Comparison of ENCODE assay signal across 16 mouse cellular contexts in the genomic region with DNA sequence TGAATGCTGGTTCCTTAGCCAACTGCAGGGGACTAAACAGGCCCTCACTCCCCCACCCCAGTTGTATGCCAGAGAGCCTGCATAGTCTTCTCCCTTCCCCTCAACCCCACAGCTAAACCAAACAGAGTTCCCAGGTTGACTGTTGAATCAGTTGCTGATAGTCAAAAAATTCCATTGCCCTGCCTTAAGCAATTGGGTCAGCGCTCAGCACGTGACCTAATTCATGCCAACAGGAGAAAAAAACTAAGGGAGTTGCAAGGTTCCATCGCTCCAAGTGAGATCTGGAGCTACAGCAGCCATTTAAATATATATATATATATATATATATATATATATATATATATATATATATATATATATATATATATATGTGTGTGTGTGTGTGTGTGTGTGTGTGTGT.
"Had no signal": no experiment of that assay in that cellular context is flagged by ENCODE, and none has a peak within 500 bp of the region (broad histone marks: within the 10 kb centered on the region; RNA-seq: fewer than 3 reads in every experiment).

No protein-coding gene starts in this region.

- H3K4me3 ChIP-seq: left cerebral cortex, adult 2 months; limb, embryonic 10.5 days; liver, embryonic 15.5 days; midbrain, embryonic 13.5 days; myocyte; neural tube, embryonic 15.5 days; stomach, embryonic 15.5 days had no signal

- H3K36me3 ChIP-seq: limb, embryonic 10.5 days; liver, embryonic 15.5 days; midbrain, embryonic 13.5 days; neural tube, embryonic 15.5 days; stomach, embryonic 15.5 days had no signal

- H3K9ac ChIP-seq: liver, embryonic 15.5 days; midbrain, embryonic 13.5 days; neural tube, embryonic 15.5 days; stomach, embryonic 15.5 days had no signal

- H3K9me3 ChIP-seq: limb, embryonic 10.5 days; liver, embryonic 15.5 days; midbrain, embryonic 13.5 days; neural tube, embryonic 15.5 days; stomach, embryonic 15.5 days had no signal

- H3K4me2 ChIP-seq: liver, embryonic 11.5 days; liver, embryonic 15.5 days; midbrain, embryonic 13.5 days; neural tube, embryonic 15.5 days; stomach, embryonic 15.5 days had no signal

- H3K4me1 ChIP-seq: liver, embryonic 15.5 days; midbrain, embryonic 13.5 days; stomach, embryonic 15.5 days had no signal

- H3K27me3 ChIP-seq: liver, embryonic 15.5 days; midbrain, embryonic 13.5 days; neural tube, embryonic 15.5 days; stomach, embryonic 15.5 days had no signal

- DNase-seq: kidney, adult 8-10 months; kidney, postnatal 25 days; lung, adult 2 months; lung, postnatal 14 days; right cerebral cortex, postnatal 4 days; spleen, adult 18-20 months; thymus, postnatal 36 days had no signal

- H3K27ac ChIP-seq: left cerebral cortex, adult 2 months; limb, embryonic 10.5 days; liver, embryonic 15.5 days; macrophage; midbrain, embryonic 13.5 days; neural tube, embryonic 15.5 days; stomach, embryonic 15.5 days had no signal

- ATAC-seq: midbrain, embryonic 13.5 days had no signal
